Mouse (Mus musculus): Measurements from ENCODE around the gene Edf1.

DNA sequence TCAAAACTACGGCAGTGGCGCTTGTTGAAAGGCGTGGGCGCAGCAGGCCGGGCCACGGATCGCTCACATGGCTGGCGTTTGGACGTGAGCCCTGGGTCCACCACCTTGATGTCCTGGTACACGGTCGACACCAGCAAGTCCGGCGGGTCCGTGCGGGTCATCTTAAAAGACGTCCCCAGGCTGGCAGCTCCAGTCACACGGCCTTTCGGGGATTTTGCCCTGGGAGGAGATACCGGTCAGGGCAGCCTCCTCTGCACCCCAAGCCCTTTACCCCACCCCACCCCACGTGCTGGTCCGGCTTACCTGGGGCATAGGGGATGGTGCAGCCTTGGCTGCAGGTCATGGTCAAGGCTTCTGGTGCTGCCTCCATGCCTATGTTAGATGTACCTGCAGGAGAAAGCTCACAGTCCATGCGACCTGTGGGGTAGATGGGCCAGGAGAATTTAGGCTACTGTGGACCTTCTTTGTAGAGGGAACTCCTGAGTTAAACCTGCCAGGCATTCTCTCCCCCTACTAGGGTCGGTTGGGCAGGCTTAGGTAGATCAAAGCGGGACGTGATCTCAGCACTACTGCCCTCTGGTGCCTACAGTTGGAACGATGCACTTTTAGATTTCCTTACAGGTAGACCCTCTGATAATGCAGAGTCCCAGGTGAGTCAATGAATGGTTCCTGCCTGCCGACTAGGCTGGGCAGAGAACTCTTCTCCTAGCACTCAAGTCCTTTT lies 22.3 kb downstream of the Edf1 start:
- TF ChIP-seq CTCF (IDR thresholded peaks at IDR 0.05; ENCODE audit: borderline replicate concordance, extremely low read depth, insufficient read depth, insufficient read length) (peak; percentile 56; the same call in 1 of the 2 replicates), POLR2A (IDR thresholded peaks at IDR 0.05; ENCODE audit: borderline replicate concordance, extremely low read depth, insufficient read depth, insufficient read length, poor library complexity, severe bottlenecking) (no peak)

Measured in brain, embryonic 14.5 days (tissue).